21 mouse cellular contexts compared by ENCODE assay signal in genomic region chr17:83646425-83647163, GRCm38 (mm10). TPM values are rescaled to one million over a fixed set of nuclear protein-coding genes. Genes with fewer than 3 reads are reported as not detected.
DNase-seq lines count a peak whose midpoint lies in the region; ATAC-seq and TF ChIP-seq lines count a peak whose summit lies in the region.
"Had no signal": no experiment of that assay in that cellular context is flagged by ENCODE, and none has a peak within 500 bp of the region (broad histone marks: within the 10 kb centered on the region; RNA-seq: fewer than 3 reads in every experiment).

No protein-coding gene starts in this region.

- TF ChIP-seq POLR2A in thymus, adult 2 months (IDR thresholded peaks at IDR 0.05; ENCODE audit: control insufficient read depth, extremely low read depth, insufficient read depth, low read length, poor library complexity): no peak

- peak overlapping the region; percentile 13; the same call in 1 of the 2 replicates for H3K27ac ChIP-seq in thymus, adult 2 months (ENCODE audit: control insufficient read depth, insufficient read depth, low read length)
- H3K27ac ChIP-seq: hindbrain, embryonic 10.5 days; limb, embryonic 10.5 days; macrophage; midbrain, embryonic 12.5 days; stomach, embryonic 15.5 days had no signal

- peaks cover 10% of the 10 kb centered on the region for H3K4me1 ChIP-seq in thymus, adult 2 months (replicated peaks; ENCODE audit: control insufficient read depth, insufficient read depth, low read length)
- H3K4me1 ChIP-seq: hindbrain, embryonic 10.5 days; limb, embryonic 10.5 days; midbrain, embryonic 12.5 days; stomach, embryonic 15.5 days had no signal

- ATAC-seq in inflammation-experienced regulatory T-cells, adult 6 months: peak; percentile 71

- no peak for TF ChIP-seq CTCF in thymus, adult 2 months (IDR thresholded peaks at IDR 0.05; ENCODE audit: borderline replicate concordance, control insufficient read depth, extremely low read depth, insufficient read depth, low read length, poor library complexity)

- WGBS in thymus, adult 2 months: 57% methylated on average over 8 of the region's 8 CpGs

- intact Hi-C loops in left cerebral cortex, postnatal 36 days (cut with DNase I): no loop called here

- peak; percentile 38 for DNase-seq in adrenal gland, adult 2 months
- no peak for DNase-seq in adrenal gland, adult 18-20 months (ENCODE audit: low spot score in 2 of 2)
- peak; percentile 22 for DNase-seq in thymus, adult 2 months
- no peak for DNase-seq in thymus, postnatal 4 days
- DNase-seq in splenic B cell, adult 2 months (ENCODE audit: low read depth, low spot score): peak; percentile 24
- no peak for DNase-seq in layer of hippocampus, adult 11-12 months (ENCODE audit: low spot score)
- DNase-seq in left cerebral cortex, postnatal 36 days (ENCODE audit: low spot score in 2 of 2): no peak
- DNase-seq: cerebellum, adult 9-11 months; gastrocnemius, postnatal 14 days; retina, postnatal 1 day; right cerebral cortex, postnatal 4 days had no signal

- no peak overlapping the region for H3K4me3 ChIP-seq in thymus, adult 2 months (ENCODE audit: control insufficient read depth, insufficient read depth, low read length)
- H3K4me3 ChIP-seq: hindbrain, embryonic 10.5 days; limb, embryonic 10.5 days; midbrain, embryonic 12.5 days; stomach, embryonic 15.5 days had no signal

- no peaks in the 10 kb centered on the region for H3K27me3 ChIP-seq in thymus, adult 2 months (ENCODE audit: control insufficient read depth, insufficient read depth, low read length)
- H3K27me3 ChIP-seq in splenic B cell, adult 2 months (ENCODE audit: control insufficient read depth, insufficient read depth, low read length, poor library complexity, severe bottlenecking): no peaks in the 10 kb centered on the region
- H3K27me3 ChIP-seq: midbrain, embryonic 12.5 days; stomach, embryonic 15.5 days had no signal

- no peaks in the 10 kb centered on the region for H3K36me3 ChIP-seq in thymus, adult 2 months (ENCODE audit: control insufficient read depth, insufficient read depth, low read length)
- no peaks in the 10 kb centered on the region for H3K36me3 ChIP-seq in splenic B cell, adult 2 months (ENCODE audit: control insufficient read depth, insufficient read depth, low read length, poor library complexity, severe bottlenecking)
- H3K36me3 ChIP-seq: hindbrain, embryonic 10.5 days; limb, embryonic 10.5 days; midbrain, embryonic 12.5 days; stomach, embryonic 15.5 days had no signal

RNA-seq across cellular contexts. Expression of gene Kcng3, which starts 14.9 kb away (rescaled TPM):
- total RNA-seq in adrenal gland, adult 2 months (2021): 10 to 100 TPM in 1 of 2 experiments, 1 to 10 TPM in 1; 8.9 to 13.2 TPM
- polyA plus RNA-seq in adrenal gland, adult 2 months (2012; rRNA removed): 2.7 and 3.4 TPM in 2 replicates
- total RNA-seq in adrenal gland, adult 18-20 months (2021): 10 to 100 TPM in 1 of 2 experiments, 1 to 10 TPM in 1; 9.7 to 10.9 TPM
- polyA plus RNA-seq in thymus, adult 2 months (2012; rRNA removed): 0.13 and 0.27 TPM in 2 replicates
- polyA plus RNA-seq in inflammation-experienced regulatory T-cells, adult 6 months (2017; shearing (Covaris generic)): not detected
- 10 to 100 TPM in 1 of 2 experiments, 1 to 10 TPM in 1; 8.9 to 10.3 TPM for total RNA-seq in left cerebral cortex, postnatal 36 days (2021)
- total RNA-seq: gastrocnemius, postnatal 14 days had no signal
- polyA plus RNA-seq: embryonic facial prominence, embryonic 14.5 days; heart, embryonic 16.5 days; hindbrain, embryonic 10.5 days; intestine, embryonic 14.5 days; kidney, embryonic 14.5 days; limb, embryonic 10.5 days; macrophage had no signal

RNA-seq across cellular contexts. Expression of gene Mta3, which starts 59.4 kb away (rescaled TPM):
- total RNA-seq in adrenal gland, adult 2 months (2021): 10 to 100 TPM; 71.1 to 80.0 TPM
- polyA plus RNA-seq in adrenal gland, adult 2 months (2012; rRNA removed): 55.9 and 59.6 TPM in 2 replicates
- total RNA-seq in adrenal gland, adult 18-20 months (2021): 10 to 100 TPM; 44.2 to 52.3 TPM
- 44.5 and 59.9 TPM in 2 replicates for polyA plus RNA-seq in thymus, adult 2 months (2012; rRNA removed)
- polyA plus RNA-seq in inflammation-experienced regulatory T-cells, adult 6 months (2017; shearing (Covaris generic)): 10 to 100 TPM; 70.5 to 87.9 (median 74.9) TPM
- total RNA-seq in left cerebral cortex, postnatal 36 days (2021): 10 to 100 TPM; 84.4 to 87.5 TPM

Comparison
In these comparisons a context has a peak if more than half of its experiments do, and no peak if none do; other contexts are left out.
1. DNase-seq: peak in adrenal gland, adult 2 months (single experiment), thymus, adult 2 months (single experiment) and splenic B cell, adult 2 months (single experiment); none in adrenal gland, adult 18-20 months (0 of 2), thymus, postnatal 4 days (single experiment), layer of hippocampus, adult 11-12 months (single experiment) and left cerebral cortex, postnatal 36 days (0 of 2).